Comparison of ENCODE assay signal across 24 mouse cellular contexts in genomic region chr16:38373439-38373838, GRCm38 (mm10). TPM values are rescaled to one million over a fixed set of nuclear protein-coding genes. Genes with fewer than 3 reads are reported as not detected.
DNase-seq lines count a peak whose midpoint lies in the region; ATAC-seq and TF ChIP-seq lines count a peak whose summit lies in the region.
"Had no signal": no experiment of that assay in that cellular context is flagged by ENCODE, and none has a peak within 500 bp of the region (broad histone marks: within the 10 kb centered on the region; RNA-seq: fewer than 3 reads in every experiment).

No protein-coding gene starts in this region.

- H3K36me3 ChIP-seq in testis, adult 2 months (ENCODE audit: control insufficient read depth, insufficient read depth, low read length) = no peaks in the 10 kb centered on the region
- H3K36me3 ChIP-seq in heart, embryonic 11.5 days (ENCODE audit: control insufficient read depth, insufficient read depth, low read length) = peaks cover 8% of the 10 kb centered on the region
- H3K36me3 ChIP-seq in liver, embryonic 11.5 days (ENCODE audit: control insufficient read depth, insufficient read depth, low read length) = no peaks in the 10 kb centered on the region
- H3K36me3 ChIP-seq: forebrain, embryonic 15.5 days; hindbrain, embryonic 10.5 days; lung, embryonic 15.5 days; midbrain, embryonic 12.5 days had no signal

- no peak for TF ChIP-seq POLR2A in testis, adult 2 months (IDR thresholded peaks at IDR 0.05; ENCODE audit: control insufficient read depth, low read depth, low read length)

- no peak overlapping the region for H3K27ac ChIP-seq in testis, adult 2 months (ENCODE audit: control insufficient read depth, insufficient read depth, low read depth, low read length)
- H3K27ac ChIP-seq in heart, embryonic 11.5 days (ENCODE audit: low read depth, low read length) = no peak overlapping the region
- 0 out of 2 replicates have a peak overlapping the region, but pooled peaks have one; percentile 6 for H3K27ac ChIP-seq in liver, embryonic 11.5 days (ENCODE audit: low read depth, low read length)
- H3K27ac ChIP-seq: forebrain, embryonic 15.5 days; hindbrain, embryonic 10.5 days; left cerebral cortex, adult 2 months; lung, embryonic 15.5 days; macrophage; midbrain, embryonic 12.5 days had no signal

- no peaks in the 10 kb centered on the region for H3K9me3 ChIP-seq in heart, embryonic 11.5 days (replicated peaks; ENCODE audit: control insufficient read depth, low read length)
- H3K9me3 ChIP-seq in liver, embryonic 11.5 days (ENCODE audit: control insufficient read depth, low read length) = no peaks in the 10 kb centered on the region
- H3K9me3 ChIP-seq: forebrain, embryonic 15.5 days; hindbrain, embryonic 10.5 days; lung, embryonic 15.5 days; midbrain, embryonic 12.5 days had no signal

- TF ChIP-seq CTCF in testis, adult 2 months (IDR thresholded peaks at IDR 0.05; ENCODE audit: control insufficient read depth, insufficient read depth, insufficient replicate concordance, low read depth, low read length) = no peak

- 67% methylated on average over 10 of the region's 10 CpGs for WGBS in heart, embryonic 11.5 days (ENCODE audit: insufficient replicate concordance)
- 66% methylated on average over 10 of the region's 10 CpGs for WGBS in liver, embryonic 11.5 days

- H3K4me1 ChIP-seq in testis, adult 2 months (ENCODE audit: control insufficient read depth, insufficient read depth, low read length) = peaks cover 12% of the 10 kb centered on the region
- peaks cover 58% of the 10 kb centered on the region for H3K4me1 ChIP-seq in heart, embryonic 11.5 days (ENCODE audit: control insufficient read depth, insufficient read depth, low read length)
- H3K4me1 ChIP-seq in liver, embryonic 11.5 days (replicated peaks; ENCODE audit: control insufficient read depth, insufficient read depth, low read length) = peaks cover 68% of the 10 kb centered on the region

- ATAC-seq in heart, embryonic 11.5 days (replicated peaks; ENCODE audit: insufficient number of reproducible peaks, low FRiP score, low TSS enrichment) = no peak
- ATAC-seq in liver, embryonic 11.5 days (replicated peaks; ENCODE audit: low FRiP score) = no peak
- ATAC-seq: forebrain, embryonic 15.5 days had no signal

- no peak overlapping the region for H3K9ac ChIP-seq in heart, embryonic 11.5 days (ENCODE audit: low read depth, low read length)
- no peak overlapping the region for H3K9ac ChIP-seq in liver, embryonic 11.5 days (ENCODE audit: low read depth, low read length)
- H3K9ac ChIP-seq: forebrain, embryonic 15.5 days; lung, embryonic 15.5 days; midbrain, embryonic 12.5 days had no signal

- H3K27me3 ChIP-seq in testis, adult 2 months (ENCODE audit: control insufficient read depth, insufficient read depth, low read length) = no peaks in the 10 kb centered on the region
- H3K27me3 ChIP-seq in heart, embryonic 11.5 days (ENCODE audit: control insufficient read depth, insufficient read depth, low read length) = no peaks in the 10 kb centered on the region
- no peaks in the 10 kb centered on the region for H3K27me3 ChIP-seq in liver, embryonic 11.5 days (replicated peaks; ENCODE audit: control insufficient read depth, insufficient read depth, low read length)
- H3K27me3 ChIP-seq: forebrain, embryonic 15.5 days; lung, embryonic 15.5 days; midbrain, embryonic 12.5 days had no signal

- no peak for DNase-seq in testis, postnatal 10 days (ENCODE audit: low spot score)
- no peak for DNase-seq in liver, embryonic 11.5 days (ENCODE audit: low spot score)
- no peak for DNase-seq in kidney, adult 11 months
- DNase-seq in frontal cortex, postnatal 36 days (ENCODE audit: low spot score in 2 of 2) = no peak
- no peak for DNase-seq in gastrocnemius, adult 8-10 months (ENCODE audit: low spot score in 2 of 2)
- DNase-seq: adrenal gland, postnatal 10 days; cerebellum, adult 11 months; cerebellum, postnatal 36 days; gastrocnemius, postnatal 14 days; kidney, adult 2 months; kidney, postnatal 14 days had no signal

- H3K4me3 ChIP-seq in testis, adult 2 months (ENCODE audit: control insufficient read depth, low read depth, low read length) = peak overlapping the region; percentile 23
- no peak overlapping the region for H3K4me3 ChIP-seq in heart, embryonic 11.5 days (ENCODE audit: low read depth, low read length)
- no peak overlapping the region for H3K4me3 ChIP-seq in liver, embryonic 11.5 days (ENCODE audit: low read depth, low read length)
- H3K4me3 ChIP-seq: forebrain, embryonic 15.5 days; left cerebral cortex, adult 2 months; lung, embryonic 15.5 days; midbrain, embryonic 12.5 days had no signal

- H3K4me2 ChIP-seq in heart, embryonic 11.5 days = peak overlapping the region; percentile 43; the same call in 1 of the 2 replicates
- peak overlapping the region; percentile 58 for H3K4me2 ChIP-seq in liver, embryonic 11.5 days
- H3K4me2 ChIP-seq: forebrain, embryonic 15.5 days; lung, embryonic 15.5 days; midbrain, embryonic 12.5 days had no signal

RNA-seq across cellular contexts. Expression of gene Popdc2, which starts 11.4 kb away (rescaled TPM):
- 1.4 and 2.0 TPM in 2 replicates for polyA plus RNA-seq in testis, adult 2 months (2012; rRNA removed)
- 292 and 312 TPM in 2 replicates for polyA plus RNA-seq in heart, embryonic 11.5 days (2014; fragmentation: Nextera tagmentation; extraction: Ambion mirVana)
- 14.8 and 15.8 TPM in 2 replicates for polyA plus RNA-seq in liver, embryonic 11.5 days (2014; fragmentation: Nextera tagmentation; extraction: Ambion mirVana)
- 10 to 100 TPM; 55.3 to 81.4 (median 68.5) TPM for total RNA-seq in gastrocnemius, adult 8-10 months (2022)
- polyA plus RNA-seq: macrophage had no signal

RNA-seq across cellular contexts. Expression of gene Gm21987, which starts 26.6 kb away (rescaled TPM):
- not detected in 2 replicates for polyA plus RNA-seq in testis, adult 2 months (2012; rRNA removed)
- polyA plus RNA-seq in heart, embryonic 11.5 days (2014; fragmentation: Nextera tagmentation; extraction: Ambion mirVana) = 2.4 and 3.4 TPM in 2 replicates
- not detected in 2 replicates for polyA plus RNA-seq in liver, embryonic 11.5 days (2014; fragmentation: Nextera tagmentation; extraction: Ambion mirVana)
- total RNA-seq in gastrocnemius, adult 8-10 months (2022) = not detected
- total RNA-seq: adrenal gland, postnatal 10 days; gastrocnemius, postnatal 14 days; left cerebral cortex, adult 2 months had no signal
- polyA plus RNA-seq: brain, embryonic 14.5 days; forebrain, embryonic 15.5 days; hindbrain, embryonic 10.5 days; kidney, adult 2 months; limb, embryonic 11.5 days; lung, embryonic 15.5 days; macrophage; midbrain, embryonic 12.5 days; neural tube, embryonic 14.5 days; stomach, embryonic 14.5 days; thymus, postnatal 0 days had no signal

RNA-seq across cellular contexts. Expression of gene Cox17, which starts 26.6 kb away (rescaled TPM):
- polyA plus RNA-seq in testis, adult 2 months (2012; rRNA removed) = 53.2 and 68.3 TPM in 2 replicates
- 289 and 314 TPM in 2 replicates for polyA plus RNA-seq in heart, embryonic 11.5 days (2014; fragmentation: Nextera tagmentation; extraction: Ambion mirVana)
- polyA plus RNA-seq in liver, embryonic 11.5 days (2014; fragmentation: Nextera tagmentation; extraction: Ambion mirVana) = 441 and 497 TPM in 2 replicates
- total RNA-seq in gastrocnemius, adult 8-10 months (2022) = 100 to 1,000 TPM; 115 to 194 (median 149) TPM

RNA-seq across cellular contexts. Expression of gene Maats1, which starts 31.5 kb away (rescaled TPM):
- 22.4 and 23.4 TPM in 2 replicates for polyA plus RNA-seq in testis, adult 2 months (2012; rRNA removed)
- 0.21 TPM in 1 of 2 replicates, not detected in the other for polyA plus RNA-seq in heart, embryonic 11.5 days (2014; fragmentation: Nextera tagmentation; extraction: Ambion mirVana)
- 0.05 TPM in 1 of 2 replicates, not detected in the other for polyA plus RNA-seq in liver, embryonic 11.5 days (2014; fragmentation: Nextera tagmentation; extraction: Ambion mirVana)
- not detected for total RNA-seq in gastrocnemius, adult 8-10 months (2022)
- total RNA-seq: gastrocnemius, postnatal 14 days had no signal
- polyA plus RNA-seq: macrophage; stomach, embryonic 14.5 days had no signal

RNA-seq across cellular contexts. Expression of gene Pla1a, which starts 59.5 kb away (rescaled TPM):
- polyA plus RNA-seq in testis, adult 2 months (2012; rRNA removed) = 3.7 and 4.7 TPM in 2 replicates
- 0.25 and 0.43 TPM in 2 replicates for polyA plus RNA-seq in heart, embryonic 11.5 days (2014; fragmentation: Nextera tagmentation; extraction: Ambion mirVana)
- 0.79 and 1.4 TPM in 2 replicates for polyA plus RNA-seq in liver, embryonic 11.5 days (2014; fragmentation: Nextera tagmentation; extraction: Ambion mirVana)
- total RNA-seq in gastrocnemius, adult 8-10 months (2022) = 1 to 10 TPM; 2.5 to 4.7 (median 3.6) TPM
- polyA plus RNA-seq: macrophage; stomach, embryonic 14.5 days had no signal

Comparison
In these comparisons a context has a peak if more than half of its experiments do, and no peak if none do; other contexts are left out.
1. RNA of gene Popdc2, which starts 11.4 kb away (polyA plus RNA-seq): 292 to 312 TPM in heart, embryonic 11.5 days; 14.8 to 15.8 TPM in liver, embryonic 11.5 days and 1.4 to 2.0 TPM in testis, adult 2 months; every median in the first group is over 10 times any median in the second.